Mouse (Mus musculus): ENCODE data around the gene Npb. TPM values are rescaled to one million over a fixed set of nuclear protein-coding genes. Genes with fewer than 3 reads are reported as not detected.
A peak's percentile ranks its signal among the peaks of the same experiment; 100 is the strongest.

The Npb gene
- total RNA-seq, 2 experiments from 2014 or later, result not detected

GRCm38 (mm10) chr11:120609250-120609649 is 973 bp downstream of the Npb start:
- no peak for DNase-seq (ENCODE audit: extremely low spot score in 1 of 2, low spot score in 2 of 2)
- intact Hi-C loops (cut with DNase I), result no loop called here

GRCm38 (mm10) chr11:120610477-120611046 is 2.3 kb downstream of the Npb start:
- DNase-seq (ENCODE audit: extremely low spot score in 1 of 2, low spot score in 2 of 2), result no peak
- intact Hi-C loops (cut with DNase I), result no loop called here

- intact Hi-C loops (cut with DNase I), result no loop called here
- peak in 1 of 2 experiments; percentile 84 for DNase-seq (ENCODE audit: extremely low spot score in 1 of 2, low spot score in 2 of 2)
These were observed 4.5 kb downstream of the Npb start for GRCm38 (mm10) chr11:120612763-120613162.

- DNase-seq (ENCODE audit: extremely low spot score in 1 of 2, low spot score in 2 of 2), result no peak
- intact Hi-C loops (cut with DNase I), result no loop called here
These were observed 5.2 kb downstream of the Npb start for GRCm38 (mm10) chr11:120613481-120613972.

- no peak for DNase-seq (ENCODE audit: extremely low spot score in 1 of 2, low spot score in 2 of 2)
- intact Hi-C loops (cut with DNase I), result no loop called here
These were observed 5.7 kb downstream of the Npb start for GRCm38 (mm10) chr11:120613976-120614375.

- DNase-seq (ENCODE audit: extremely low spot score in 1 of 2, low spot score in 2 of 2), result no peak
- intact Hi-C loops (cut with DNase I), result no loop called here
These were observed 6.9 kb downstream of the Npb start for GRCm38 (mm10) chr11:120615167-120615566.

GRCm38 (mm10) chr11:120615606-120616203 is 7.4 kb downstream of the Npb start:
- intact Hi-C loops (cut with DNase I), result no loop called here
- no peak for DNase-seq (ENCODE audit: extremely low spot score in 1 of 2, low spot score in 2 of 2)

- intact Hi-C loops (cut with DNase I), result no loop called here
- DNase-seq (ENCODE audit: extremely low spot score in 1 of 2, low spot score in 2 of 2), result no peak
These were observed 8.5 kb downstream of the Npb start for GRCm38 (mm10) chr11:120616617-120617294.

GRCm38 (mm10) chr11:120617519-120618112 is 9.3 kb downstream of the Npb start, which contains the start of gene Pcyt2:
Gene Pcyt2 (minus strand): TSS chr11:120617936.
- intact Hi-C loops (cut with DNase I), result no loop called here
- peak; percentile 87 to 95 for DNase-seq (ENCODE audit: extremely low spot score in 1 of 2, low spot score in 2 of 2)

GRCm38 (mm10) chr11:120618619-120619535 is 10.6 kb downstream of the Npb start:
- peak in 1 of 2 experiments; percentile 18 for DNase-seq (ENCODE audit: extremely low spot score in 1 of 2, low spot score in 2 of 2)
- intact Hi-C loops (cut with DNase I), result no loop called here

GRCm38 (mm10) chr11:120620195-120620594 is 11.9 kb downstream of the Npb start:
- intact Hi-C loops (cut with DNase I), result no loop called here
- DNase-seq (ENCODE audit: extremely low spot score in 1 of 2, low spot score in 2 of 2), result no peak

- peak in 1 of 2 experiments; percentile 8 for DNase-seq (ENCODE audit: extremely low spot score in 1 of 2, low spot score in 2 of 2)
- intact Hi-C loops (cut with DNase I), result no loop called here
These were observed 14.5 kb downstream of the Npb start for GRCm38 (mm10) chr11:120622805-120623204.

GRCm38 (mm10) chr11:120623961-120624679 is 15.8 kb downstream of the Npb start:
- peak; percentile 44 to 83 for DNase-seq (ENCODE audit: extremely low spot score in 1 of 2, low spot score in 2 of 2)
- intact Hi-C loops (cut with DNase I), result loop anchor here (2.0 kb wide), 1 partner anchor 153 kb away; no protein-coding TSS in a partner anchor

GRCm38 (mm10) chr11:120624680-120625111 is 16.4 kb downstream of the Npb start:
- intact Hi-C loops (cut with DNase I), result loop anchor here (2.0 kb wide), 1 partner anchor 152 kb away; no protein-coding TSS in a partner anchor
- peak; percentile 76 to 93 for DNase-seq (ENCODE audit: extremely low spot score in 1 of 2, low spot score in 2 of 2)

GRCm38 (mm10) chr11:120625152-120625775 is 17.0 kb downstream of the Npb start, which contains the start of gene Sirt7:
Gene Sirt7 (minus strand): TSS chr11:120625240.
- intact Hi-C loops (cut with DNase I), result loop anchor here (2.0 kb wide), 1 partner anchor 152 kb away; no protein-coding TSS in a partner anchor
- no peak for DNase-seq (ENCODE audit: extremely low spot score in 1 of 2, low spot score in 2 of 2)

- peak in 1 of 2 experiments; percentile 17 for DNase-seq (ENCODE audit: extremely low spot score in 1 of 2, low spot score in 2 of 2)
- intact Hi-C loops (cut with DNase I), result no loop called here
These were observed 18.6 kb downstream of the Npb start for GRCm38 (mm10) chr11:120626785-120627467.

All from left cerebral cortex, postnatal 10 days (tissue).